Mouse (Mus musculus) retina, postnatal 7 days (tissue): Measurements from ENCODE around the gene Cd68.
A peak's percentile ranks its signal among the peaks of the same experiment; 100 is the strongest.

Experiments used
- DNase-seq: peaks from one replicate; pipeline ENCODE4 v3.0.0-alpha.2; 2012; ENCODE audit warnings: low read depth, low spot score

The Cd68 gene

DNA sequence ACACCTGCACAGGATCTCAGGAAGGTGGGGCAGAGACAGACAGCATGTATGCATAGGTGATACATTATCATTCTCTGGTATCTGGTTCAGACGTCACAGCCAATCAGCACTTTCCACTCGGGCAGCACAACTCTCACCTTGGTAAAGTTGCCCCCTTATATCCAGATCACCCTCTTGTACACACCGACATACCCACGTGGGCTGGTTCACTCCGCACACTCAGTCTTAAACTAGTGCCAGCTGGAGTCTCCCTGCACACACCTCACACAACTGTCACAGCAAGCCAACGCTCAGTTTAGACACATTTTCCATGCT, 29.1 kb upstream of the Cd68 start:
- DNase-seq: no peak

DNA sequence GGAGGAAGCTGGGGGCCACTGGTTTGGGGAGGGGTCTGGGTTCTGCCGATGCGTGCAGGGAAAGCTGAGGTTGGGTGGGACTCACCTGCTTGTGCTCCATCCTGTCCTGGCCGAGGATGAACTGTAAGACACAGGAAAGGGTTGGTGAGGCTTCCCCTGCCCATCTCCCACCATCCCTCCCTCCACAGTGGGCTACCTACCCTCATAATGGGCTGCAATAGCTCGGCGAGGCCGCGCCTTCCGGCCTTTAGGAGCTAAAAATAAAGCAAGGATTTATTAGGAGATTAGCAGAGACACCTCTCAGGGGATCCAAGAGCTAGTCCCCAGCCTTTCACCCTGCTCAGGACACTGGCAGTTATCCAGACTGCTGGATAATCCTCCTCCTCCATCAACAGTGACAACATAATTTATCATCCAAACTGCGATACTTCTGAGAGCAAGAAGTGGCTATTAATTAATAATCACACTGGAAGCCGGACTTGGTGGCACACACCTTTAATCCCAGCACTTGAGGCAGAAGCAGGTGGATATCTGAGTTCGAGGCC, 27.5 kb upstream of the Cd68 start:
- peak; percentile 86 for DNase-seq

DNA sequence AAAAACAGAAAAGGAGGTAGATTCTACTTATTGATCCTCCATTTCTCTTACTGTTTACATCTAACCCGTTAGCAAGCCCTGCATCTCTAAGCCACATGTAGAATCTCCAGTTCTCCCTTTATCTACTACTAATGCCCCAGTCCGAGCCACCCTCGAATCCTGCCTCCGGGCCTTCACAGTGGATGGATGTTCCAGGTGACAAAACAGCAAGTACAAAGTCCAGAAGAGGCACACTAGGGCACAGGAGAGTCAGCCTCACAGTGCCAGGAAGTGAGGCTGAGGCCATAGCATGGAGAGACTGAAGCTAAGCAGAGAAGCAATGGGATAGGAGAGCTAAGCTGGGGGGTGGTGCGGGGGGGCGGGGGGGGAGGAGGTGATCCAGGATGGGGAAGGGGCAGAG, 26.9 kb upstream of the Cd68 start:
- DNase-seq: no peak

DNA sequence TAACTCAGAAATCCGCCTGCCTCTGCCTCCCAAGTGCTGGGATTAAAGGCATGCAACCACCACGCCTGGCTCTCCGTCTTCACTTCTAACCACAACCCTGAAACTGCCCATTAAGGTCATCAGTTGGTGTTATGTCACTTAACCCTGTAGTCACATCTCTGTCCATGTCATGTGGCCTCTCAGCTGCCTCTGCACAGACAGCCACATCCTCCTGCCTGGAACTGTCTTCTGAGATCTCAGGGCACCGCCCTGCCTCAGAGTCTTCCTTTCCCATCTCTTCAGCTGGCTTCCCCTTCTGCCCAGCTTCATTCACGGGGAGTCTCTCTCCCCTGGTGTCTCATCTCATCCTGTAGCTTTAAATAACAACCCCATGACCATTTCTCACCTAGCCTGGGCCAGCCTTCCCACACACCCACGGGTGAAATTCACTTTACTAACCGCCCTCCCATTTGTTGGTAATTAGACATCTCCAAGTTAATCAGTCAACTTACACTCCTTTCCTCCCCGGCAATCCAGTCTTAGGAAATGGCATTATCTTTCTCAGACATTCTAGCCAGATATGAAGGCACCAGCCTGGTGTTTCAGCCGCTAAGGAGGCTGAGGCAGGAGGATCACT, 26.4 kb upstream of the Cd68 start:
- DNase-seq: no peak

DNA sequence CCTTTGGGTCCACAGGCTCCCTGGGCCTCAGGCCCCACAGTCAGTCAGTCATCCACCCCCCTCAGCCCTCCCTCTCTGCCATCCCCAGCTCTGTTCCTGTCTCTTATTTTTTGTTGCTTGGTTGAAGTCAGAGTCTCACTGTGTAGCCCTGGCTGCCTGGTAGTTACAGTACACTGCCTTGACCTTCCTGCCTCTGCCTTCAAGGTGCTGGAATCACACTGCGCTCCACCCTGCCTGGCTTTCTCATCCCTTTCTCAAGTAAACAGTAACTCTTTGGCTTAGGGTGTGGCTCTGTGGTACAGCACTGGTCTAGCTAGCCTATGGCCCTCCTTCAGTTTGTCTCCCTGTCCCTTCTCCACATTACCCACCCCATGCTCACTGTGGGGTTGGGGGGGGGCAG, 23.9 kb upstream of the Cd68 start:
- DNase-seq: no peak

DNA sequence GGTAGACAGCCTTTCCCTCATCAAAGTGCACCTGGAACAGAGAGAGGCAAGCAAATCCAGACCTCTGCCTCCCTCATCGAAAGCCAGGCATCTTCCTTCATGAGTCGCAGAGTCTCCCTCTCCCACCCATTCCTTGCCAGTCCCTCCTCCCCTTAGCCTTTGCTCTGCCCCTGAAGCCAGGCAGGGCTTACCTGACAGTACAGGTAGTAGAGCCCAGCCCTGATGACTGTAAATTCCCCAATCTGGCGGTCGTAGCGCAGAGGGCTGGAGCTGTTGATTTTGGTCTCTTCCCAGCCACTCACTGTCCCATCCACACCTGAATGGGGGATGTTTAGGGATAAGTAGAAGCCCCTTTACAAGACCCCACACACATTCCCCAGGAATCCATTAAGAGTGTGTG, 21.1 kb upstream of the Cd68 start:
- no peak for DNase-seq

DNA sequence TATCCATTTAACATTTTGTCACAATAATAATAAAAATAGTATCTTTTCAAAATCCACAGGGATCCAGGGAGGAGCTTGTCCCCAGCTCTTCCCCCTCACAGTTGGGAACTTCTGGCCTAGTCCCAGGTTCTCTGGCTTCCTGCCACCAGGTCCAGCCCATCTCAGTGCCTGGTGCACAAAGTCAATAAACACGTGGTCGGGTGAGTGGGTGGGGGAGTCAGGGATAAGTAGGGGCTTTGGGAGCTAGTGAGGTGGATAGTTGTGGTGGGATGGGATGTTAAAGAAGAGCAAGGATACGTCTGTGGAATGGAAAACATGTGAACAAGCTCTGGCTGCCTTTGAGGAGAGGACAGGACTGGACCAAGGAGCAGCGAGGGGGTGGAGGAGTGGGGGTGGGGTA, 20.4 kb upstream of the Cd68 start:
- no peak for DNase-seq

DNA sequence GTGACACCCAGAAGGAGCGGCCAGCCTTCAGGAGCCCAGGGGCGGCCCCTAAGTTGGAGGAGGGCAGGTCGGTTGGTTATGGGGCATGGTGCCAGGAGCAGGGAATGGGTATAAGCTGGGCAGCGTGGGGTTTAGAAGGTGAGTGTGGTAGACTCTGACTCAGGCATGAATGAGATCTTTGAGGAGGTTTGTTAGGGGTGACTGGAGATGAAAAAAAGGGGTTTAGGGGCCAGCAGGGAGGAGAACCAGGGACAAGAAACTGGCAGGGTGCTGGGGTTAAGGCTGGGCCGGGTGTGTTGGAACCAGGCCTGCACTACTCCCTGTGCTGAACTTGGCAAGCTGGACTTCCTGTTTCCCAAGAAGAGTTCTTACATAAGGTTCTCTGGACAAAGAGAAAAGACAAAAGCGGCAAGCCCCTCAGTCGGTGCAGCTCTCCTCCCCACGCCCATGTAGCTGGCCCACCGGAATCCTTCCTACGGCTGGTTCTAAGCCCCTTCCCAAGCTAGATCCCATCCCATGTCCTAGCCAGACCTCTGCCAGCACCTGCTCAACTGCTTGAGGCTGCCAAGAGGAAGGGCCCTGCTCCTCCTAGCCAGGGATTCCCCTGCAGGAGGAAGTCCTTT, 19.7 kb upstream of the Cd68 start, which contains the start of gene Tnfsf13:
Gene Tnfsf13, minus strand, starts transcription at position 259 of the 623 bp plus-strand sequence.
- no peak for DNase-seq

DNA sequence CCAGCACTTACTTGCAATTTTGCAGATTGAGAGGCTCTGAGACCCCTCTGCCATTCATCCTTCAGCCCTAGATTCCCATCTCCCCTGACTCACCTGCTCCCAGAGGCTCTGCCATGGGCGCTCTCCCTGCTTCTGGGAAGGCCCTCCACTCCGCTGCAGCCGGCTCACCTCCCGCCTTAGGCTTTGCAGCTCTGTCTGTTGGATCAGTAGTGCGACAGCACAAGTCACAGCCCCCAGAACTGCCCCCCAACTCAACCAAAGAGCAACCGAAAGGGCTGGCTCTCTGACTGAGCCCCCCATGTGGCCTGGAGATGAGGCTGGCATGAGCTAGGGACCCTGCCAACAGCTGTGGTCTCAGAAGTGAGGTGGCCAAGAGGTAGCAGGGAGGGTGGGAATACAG, 19.0 kb upstream of the Cd68 start:
- no peak for DNase-seq

DNA sequence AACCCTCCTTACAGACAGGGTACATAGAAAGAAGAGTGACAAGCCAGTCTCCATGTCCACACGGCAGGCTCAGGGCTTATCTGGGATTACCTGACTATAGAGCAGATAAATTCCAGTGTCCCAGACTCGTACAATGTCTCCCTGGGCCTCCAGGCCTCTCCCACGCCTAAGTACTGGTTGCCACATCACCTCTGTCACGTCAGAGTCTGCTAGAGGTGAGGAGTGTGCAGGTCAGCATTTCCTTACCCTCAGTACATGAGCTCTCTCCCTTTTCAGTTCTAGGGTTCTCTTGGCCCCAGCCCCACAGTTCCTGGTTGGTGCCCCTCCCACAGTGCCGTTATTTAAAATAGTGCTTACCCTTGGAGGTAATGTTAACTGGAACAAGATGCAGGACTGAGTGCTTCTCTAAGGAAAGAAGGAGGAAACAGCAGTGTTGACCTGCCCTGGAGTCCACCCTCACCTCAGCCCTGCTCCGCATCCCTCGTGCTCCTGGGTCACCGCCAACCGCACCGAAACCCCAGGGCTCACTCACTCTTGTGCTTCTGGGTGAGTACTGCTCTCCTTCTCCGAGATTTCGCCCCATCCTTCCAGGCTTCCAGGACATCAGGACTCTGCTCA, 18.3 kb upstream of the Cd68 start:
- DNase-seq: no peak

DNA sequence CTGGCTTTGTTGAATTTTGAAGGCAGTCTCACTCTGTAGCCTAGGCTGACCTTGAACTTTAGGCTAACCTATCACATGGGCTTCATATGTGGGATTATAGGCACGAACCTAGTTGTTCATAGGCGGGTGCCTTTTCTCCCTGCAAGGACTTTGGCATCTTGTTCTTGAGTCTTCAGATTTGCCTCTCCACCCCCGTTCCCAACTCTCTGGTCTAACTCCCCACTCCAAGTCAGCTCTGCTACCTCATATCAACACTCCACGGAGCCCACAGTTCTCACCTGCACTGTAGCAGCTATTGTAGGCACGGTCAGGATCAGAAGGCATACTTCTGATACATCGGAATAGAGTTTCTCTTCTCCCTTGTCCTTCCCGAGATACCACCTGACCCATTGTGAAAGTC, 17.6 kb upstream of the Cd68 start:
- no peak for DNase-seq

DNA sequence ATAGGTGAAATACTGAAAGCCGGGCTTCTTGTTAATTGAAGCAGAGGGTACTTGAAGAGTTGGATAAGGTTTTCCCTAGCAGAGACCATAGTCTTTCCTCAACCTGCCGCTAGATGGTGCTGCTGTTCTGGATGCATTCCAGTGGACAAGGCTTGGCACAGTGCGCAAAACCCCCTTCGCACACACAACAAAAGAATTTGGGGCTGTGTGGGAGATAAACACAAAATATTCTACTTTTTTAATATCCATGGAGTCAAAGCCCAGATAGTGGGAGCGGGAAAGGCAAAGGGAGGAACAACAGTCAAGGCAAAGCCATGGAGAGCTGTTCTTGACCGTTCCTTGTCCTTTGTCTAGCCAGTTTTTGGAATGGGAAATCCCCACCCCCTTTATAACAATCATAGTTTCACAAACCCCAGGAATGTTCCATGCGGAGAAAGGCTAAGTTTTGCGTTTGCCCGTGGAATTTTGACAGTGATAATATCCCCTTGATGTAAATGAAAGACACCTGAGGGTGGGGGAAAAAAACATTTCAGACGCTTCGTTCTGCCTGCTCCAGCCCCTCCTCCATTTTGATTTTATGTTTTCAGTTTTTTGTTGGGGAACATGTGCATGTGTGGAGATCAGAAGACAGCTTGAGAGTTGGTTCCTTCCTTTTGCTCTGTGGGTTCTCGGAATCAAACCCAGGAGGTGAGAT, 17.0 kb upstream of the Cd68 start:
- peak; percentile 85 for DNase-seq

DNA sequence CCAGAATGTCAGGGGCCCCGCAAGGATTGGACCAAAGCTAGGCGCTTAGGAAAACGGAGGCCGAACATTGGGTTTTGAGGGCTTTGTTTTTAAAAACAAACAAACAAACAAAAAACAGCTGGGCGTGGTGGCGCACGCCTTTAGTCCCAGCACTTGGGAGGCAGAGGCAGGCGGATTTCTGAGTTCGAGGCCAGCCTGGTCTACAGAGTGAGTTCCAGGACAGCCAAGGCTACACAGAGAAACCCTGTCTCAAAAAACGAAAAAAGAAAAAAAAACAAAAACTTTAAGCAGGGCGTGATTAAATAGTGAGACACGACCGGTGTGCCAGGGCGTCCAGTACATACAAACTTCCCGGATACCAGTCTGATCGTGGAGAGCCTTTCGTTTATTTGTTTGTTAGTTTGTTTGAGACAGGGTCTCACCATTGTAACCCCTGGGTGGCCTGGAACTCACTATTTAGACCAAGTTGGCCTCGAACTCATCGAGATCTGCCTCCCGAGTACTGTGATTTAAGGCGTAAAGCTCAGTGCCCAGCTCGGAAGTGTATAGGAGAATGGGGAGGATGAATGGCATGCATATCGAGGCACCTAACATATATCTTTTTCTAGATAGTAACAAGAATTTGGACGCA, 16.4 kb upstream of the Cd68 start:
- no peak for DNase-seq

DNA sequence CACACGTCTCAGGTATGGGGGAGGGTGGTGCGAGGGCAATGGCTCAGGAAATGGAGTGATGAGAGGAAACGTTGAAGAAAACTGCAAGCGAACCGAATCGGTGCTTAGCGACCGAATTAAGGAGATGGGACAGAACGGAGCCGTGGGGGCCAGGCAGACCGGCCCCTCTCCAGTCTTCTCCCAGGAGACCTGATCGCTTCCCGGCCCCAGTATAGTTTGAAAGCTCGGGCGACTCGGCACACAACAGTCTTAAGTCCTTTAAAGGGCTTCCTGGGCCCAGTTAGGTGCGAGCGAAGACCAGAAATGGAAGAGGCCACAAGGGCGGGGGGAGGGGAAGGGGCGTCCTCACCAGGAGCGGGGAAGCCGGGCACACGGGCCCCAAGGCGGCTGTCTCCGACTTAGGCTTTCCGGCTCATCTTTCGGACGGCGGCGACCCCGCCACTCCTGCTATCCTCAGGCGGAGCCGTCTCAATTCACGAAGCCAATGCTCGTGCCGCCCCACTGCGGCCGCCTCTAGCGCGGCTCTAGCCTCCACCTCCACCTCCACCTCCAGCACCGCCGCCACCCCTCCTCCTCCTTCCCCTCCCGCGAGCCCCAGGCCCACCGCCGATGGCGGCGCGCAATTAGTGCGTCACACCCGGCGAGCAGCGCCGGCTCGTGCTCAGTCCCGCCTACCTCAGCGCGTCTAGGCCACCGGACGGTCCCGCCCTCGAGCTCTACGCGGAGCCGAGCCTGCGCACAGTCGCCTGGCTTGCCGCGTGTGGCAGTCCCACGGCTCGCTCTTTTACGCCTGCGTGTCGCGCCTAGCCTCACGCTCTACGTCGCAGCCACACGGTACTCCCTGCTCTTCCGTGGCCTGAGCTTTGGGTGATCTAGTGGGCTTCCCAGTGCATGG, 15.6 kb upstream of the Cd68 start, which contains the start of gene Senp3:
Gene Senp3, minus strand, starts transcription at position 771 of the 895 bp plus-strand sequence.
- DNase-seq: peak; percentile 93

DNA sequence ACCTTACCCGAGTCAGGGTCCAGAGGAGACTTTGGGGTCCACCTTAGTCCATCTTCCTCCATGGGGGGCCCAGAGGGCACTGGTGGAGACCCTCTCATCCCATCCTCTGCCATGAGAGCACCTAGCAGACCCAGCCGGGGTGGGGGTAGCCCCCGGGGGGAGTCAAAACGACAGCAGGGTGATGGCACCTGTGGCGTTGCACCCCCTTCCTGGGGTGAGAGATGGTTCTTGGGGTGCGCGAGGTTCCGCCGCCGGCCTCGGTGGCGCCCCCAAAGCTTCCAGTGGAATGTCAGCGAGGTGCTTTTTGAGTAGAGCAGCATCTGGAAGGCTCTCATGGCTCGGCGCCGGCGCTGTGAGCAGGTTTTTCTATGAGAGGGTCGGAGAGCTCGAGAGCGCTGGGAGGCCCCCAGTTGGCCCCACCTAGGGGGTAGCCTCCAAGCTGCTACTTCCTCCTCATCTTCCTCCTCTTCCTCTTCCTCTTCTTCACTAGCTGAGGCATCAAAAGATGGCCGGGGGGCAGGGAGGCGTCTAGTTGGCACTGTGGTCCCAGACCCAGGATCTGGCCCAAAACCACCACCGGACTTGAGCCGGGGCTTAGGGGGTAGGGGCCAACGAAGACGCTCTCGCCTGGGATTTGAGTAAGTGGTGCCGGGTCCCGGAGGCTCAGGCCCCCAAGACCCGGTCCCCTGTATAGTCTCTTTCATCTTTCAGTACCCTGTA, 14.3 kb upstream of the Cd68 start:
- no peak for DNase-seq

DNA sequence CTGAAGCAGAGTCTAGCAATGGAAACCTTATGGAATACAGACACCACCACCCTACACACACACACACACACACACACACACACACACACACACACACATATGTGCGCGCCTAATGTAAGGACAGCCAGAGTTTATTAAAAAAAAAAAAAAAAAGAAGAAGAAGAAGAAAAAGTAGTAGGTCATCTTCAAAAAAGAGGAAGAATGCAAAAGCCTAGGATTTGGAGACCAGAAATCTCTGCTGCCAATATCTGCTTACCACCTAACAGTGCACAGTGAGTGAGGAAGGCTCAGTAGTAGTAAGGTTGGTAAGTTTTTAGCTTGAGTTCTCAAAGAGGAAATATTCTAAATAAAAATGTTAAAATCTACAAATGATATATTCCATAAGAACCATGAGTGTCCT, 13.2 kb upstream of the Cd68 start:
- DNase-seq: no peak

DNA sequence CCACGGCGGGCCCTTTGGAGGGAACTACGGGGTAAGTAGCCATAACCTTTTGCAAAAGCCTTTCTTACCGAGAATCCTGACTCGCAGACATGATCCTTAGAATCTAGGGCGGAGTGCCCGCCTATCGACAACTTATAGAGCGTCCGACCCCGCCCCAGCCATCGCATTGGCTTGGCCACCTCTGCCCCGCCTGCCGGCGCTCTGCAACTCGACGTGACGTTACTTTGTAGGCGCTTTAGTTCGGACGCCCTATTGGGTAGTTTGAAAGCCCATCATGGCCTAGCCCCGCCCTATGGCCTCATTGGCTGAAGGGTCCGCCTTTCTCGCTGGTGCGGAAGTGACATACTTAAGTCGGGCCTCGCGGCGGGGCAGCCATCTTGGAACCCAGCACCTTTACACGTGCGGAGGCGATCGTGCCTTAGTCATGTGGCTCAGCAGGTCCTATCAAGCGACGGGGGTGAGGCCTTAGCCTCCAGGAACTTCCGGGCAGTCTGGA, 6.3 kb upstream of the Cd68 start, which contains the start of gene Eif4a1:
Gene Eif4a1, minus strand, starts transcription at position 213 of the 496 bp plus-strand sequence.
- peak; percentile 99 for DNase-seq

DNA sequence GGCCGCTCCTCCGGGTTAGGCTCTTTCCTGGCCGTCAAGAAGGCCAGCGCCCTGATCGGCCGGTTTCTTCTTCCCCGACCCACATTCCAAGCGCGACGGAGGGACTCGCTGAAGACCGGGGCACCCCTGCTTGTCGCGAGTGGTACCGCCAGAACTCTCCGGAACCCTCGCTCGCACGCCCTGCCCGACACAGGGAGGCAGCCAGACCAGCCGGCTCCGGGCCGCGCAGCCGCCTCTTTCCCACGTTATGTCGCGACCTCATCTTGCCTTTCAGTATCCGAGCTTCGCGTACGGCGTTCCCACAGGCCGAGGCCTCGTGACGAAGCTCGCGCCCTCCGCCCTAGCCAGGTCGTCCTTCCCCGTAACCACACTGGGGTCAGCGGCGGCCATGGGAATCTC, 5.8 kb upstream of the Cd68 start:
- DNase-seq: no peak

DNA sequence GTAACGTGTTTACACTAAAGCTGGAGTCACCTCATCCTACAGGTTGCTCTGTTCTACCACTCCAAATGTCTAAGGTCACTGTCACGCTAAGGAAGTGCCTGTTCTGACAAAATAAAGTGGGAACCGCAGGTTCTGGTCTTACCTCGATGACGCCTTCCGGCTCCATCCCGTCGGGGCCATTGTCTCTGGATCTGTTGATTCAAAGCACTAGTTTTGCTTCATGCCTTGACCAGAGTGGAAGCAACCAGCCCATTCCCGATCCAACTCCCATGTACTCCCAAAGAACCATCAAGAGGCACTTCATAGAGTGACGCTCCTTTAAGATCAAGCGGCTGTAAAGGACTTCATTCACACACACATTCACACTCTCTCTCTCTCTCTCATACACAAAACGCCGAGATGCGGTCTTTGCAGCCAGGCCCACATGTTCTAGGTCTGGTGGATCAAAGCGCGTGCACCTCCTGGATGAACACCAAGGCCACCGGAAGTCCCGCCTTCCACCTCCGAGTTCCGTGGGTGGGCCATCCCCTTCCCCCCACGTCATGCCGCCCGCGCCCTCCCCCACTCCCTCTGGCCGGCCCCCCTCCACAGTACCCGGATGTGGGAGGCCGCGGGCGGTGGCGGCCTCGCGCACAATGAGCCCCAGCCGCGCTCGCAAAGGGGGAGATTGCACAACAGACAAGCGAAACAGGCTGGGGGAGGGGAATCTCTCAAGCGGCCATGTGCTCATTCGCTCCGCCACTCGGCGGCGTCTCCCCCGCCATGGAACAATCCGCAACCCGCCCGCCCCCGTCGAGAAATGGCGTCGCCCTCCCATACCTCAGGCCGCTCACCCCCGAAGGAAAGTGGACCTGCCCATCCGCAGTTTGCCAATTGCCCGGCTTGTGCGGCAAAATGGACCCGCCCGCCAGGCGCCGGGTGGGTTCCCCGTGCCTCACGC, 5.1 kb upstream of the Cd68 start:
- DNase-seq: peak; percentile 95
